Mouse (Mus musculus): ENCODE data around the gene Msantd1. TPM values are rescaled to one million over a fixed set of nuclear protein-coding genes. Genes with fewer than 3 reads are reported as not detected.

The Msantd1 gene
- polyA plus RNA-seq, 1 experiment: 1.1 TPM

GRCm38 (mm10) chr5:34924519-34924918, 16.7 kb downstream of the Msantd1 start:
- WGBS: 86% methylated on average over 7 of the region's 7 CpGs
- Histone ChIP-seq H3K4me3 (ENCODE audit: insufficient read depth, low read depth, low read length) (no peak overlapping the region), H3K27ac (ENCODE audit: insufficient read depth, low read depth, low read length) (no peak overlapping the region), H3K4me1 (ENCODE audit: control insufficient read depth, insufficient read depth, low read length) (no peaks in the 10 kb centered on the region), H3K36me3 (ENCODE audit: control insufficient read depth, insufficient read depth, low read length) (no peaks in the 10 kb centered on the region), H3K27me3 (replicated peaks; ENCODE audit: control insufficient read depth, insufficient read depth, low read length) (no peaks in the 10 kb centered on the region)
- no peak for DNase-seq
- TF ChIP-seq POLR2A (IDR thresholded peaks at IDR 0.05; ENCODE audit: low read depth, low read length) (no peak), CTCF (conservative IDR thresholded peaks at IDR 0.05; ENCODE audit: insufficient read depth, insufficient read length, low read depth, low read length) (no peak)

- 92% methylated on average over 4 of the region's 4 CpGs for WGBS
- Histone ChIP-seq H3K36me3 (ENCODE audit: control insufficient read depth, insufficient read depth, low read length) (no peaks in the 10 kb centered on the region), H3K4me3 (ENCODE audit: insufficient read depth, low read depth, low read length) (no peak overlapping the region), H3K4me1 (ENCODE audit: control insufficient read depth, insufficient read depth, low read length) (0 out of 2 replicates have a peak, but pooled peaks cover 5% of the 10 kb centered on the region), H3K27ac (ENCODE audit: insufficient read depth, low read depth, low read length) (no peak overlapping the region), H3K27me3 (replicated peaks; ENCODE audit: control insufficient read depth, insufficient read depth, low read length) (no peaks in the 10 kb centered on the region)
- no peak for DNase-seq
- TF ChIP-seq CTCF (conservative IDR thresholded peaks at IDR 0.05; ENCODE audit: insufficient read depth, insufficient read length, low read depth, low read length) (no peak), POLR2A (IDR thresholded peaks at IDR 0.05; ENCODE audit: low read depth, low read length) (no peak)
Measured at GRCm38 (mm10) chr5:34927648-34928047, 19.8 kb downstream of the Msantd1 start.

DNA sequence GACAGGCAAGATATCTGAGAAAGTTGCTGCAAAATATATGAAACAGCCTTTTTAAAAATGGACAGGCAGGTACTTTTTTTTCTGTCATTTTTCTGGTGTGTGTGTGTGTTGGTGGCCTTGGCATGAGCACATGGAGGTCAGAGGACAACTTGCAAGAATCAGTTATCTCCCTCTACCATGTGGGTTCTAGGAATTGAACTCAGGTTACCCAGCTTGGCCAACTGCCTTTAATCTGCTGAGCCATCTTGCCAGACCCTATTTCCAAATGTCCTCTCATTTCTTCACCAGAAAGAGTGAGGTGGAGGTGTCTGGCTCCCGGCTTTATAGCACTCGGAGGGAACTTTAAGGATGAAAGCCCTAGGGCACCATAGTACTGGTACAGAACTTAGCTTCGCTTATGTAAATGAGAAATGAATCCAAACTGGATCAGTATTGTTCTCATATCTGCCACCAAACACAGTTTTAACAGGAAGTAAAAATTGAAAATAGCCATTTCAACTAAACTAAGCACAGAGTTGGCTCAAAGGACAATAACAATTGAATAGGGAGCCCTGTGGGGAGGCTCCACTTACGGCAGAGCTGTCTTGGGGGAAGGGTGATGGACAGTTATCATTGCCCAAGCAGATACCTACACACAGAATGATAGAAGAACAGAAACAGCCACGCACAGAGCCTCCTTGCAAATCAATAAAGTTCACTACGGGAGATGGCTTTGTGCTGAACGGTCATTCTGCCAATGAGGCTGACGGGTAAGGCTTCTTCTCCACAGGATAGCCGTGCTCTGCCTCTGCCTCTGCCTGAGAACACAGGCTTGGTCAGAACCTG, 22.6 kb downstream of the Msantd1 start:
- 0 out of 2 replicates have a peak, but pooled peaks cover 5% of the 10 kb centered on the region for H3K4me1 ChIP-seq (ENCODE audit: control insufficient read depth, insufficient read depth, low read length)
- DNase-seq: no peak
- H3K4me3 ChIP-seq (ENCODE audit: insufficient read depth, low read depth, low read length): no peak overlapping the region
- WGBS: 93% methylated on average over 9 of the region's 9 CpGs
- no peaks in the 10 kb centered on the region for H3K27me3 ChIP-seq (replicated peaks; ENCODE audit: control insufficient read depth, insufficient read depth, low read length)
- H3K36me3 ChIP-seq (ENCODE audit: control insufficient read depth, insufficient read depth, low read length): no peaks in the 10 kb centered on the region
- no peak for TF ChIP-seq CTCF (conservative IDR thresholded peaks at IDR 0.05; ENCODE audit: insufficient read depth, insufficient read length, low read depth, low read length)
- TF ChIP-seq POLR2A (IDR thresholded peaks at IDR 0.05; ENCODE audit: low read depth, low read length): no peak
- no peak overlapping the region for H3K27ac ChIP-seq (ENCODE audit: insufficient read depth, low read depth, low read length)

GRCm38 (mm10) chr5:34931091-34931490, 23.3 kb downstream of the Msantd1 start:
- 0 out of 2 replicates have a peak, but pooled peaks cover 5% of the 10 kb centered on the region for H3K4me1 ChIP-seq (ENCODE audit: control insufficient read depth, insufficient read depth, low read length)
- 57% methylated on average over 2 of the region's 2 CpGs for WGBS
- no peak overlapping the region for H3K27ac ChIP-seq (ENCODE audit: insufficient read depth, low read depth, low read length)
- TF ChIP-seq CTCF (conservative IDR thresholded peaks at IDR 0.05; ENCODE audit: insufficient read depth, insufficient read length, low read depth, low read length): no peak
- TF ChIP-seq POLR2A (IDR thresholded peaks at IDR 0.05; ENCODE audit: low read depth, low read length): no peak
- no peaks in the 10 kb centered on the region for H3K27me3 ChIP-seq (replicated peaks; ENCODE audit: control insufficient read depth, insufficient read depth, low read length)
- no peaks in the 10 kb centered on the region for H3K36me3 ChIP-seq (ENCODE audit: control insufficient read depth, insufficient read depth, low read length)
- H3K4me3 ChIP-seq (ENCODE audit: insufficient read depth, low read depth, low read length): no peak overlapping the region
- DNase-seq: no peak

GRCm38 (mm10) chr5:34931516-34932457, 24.0 kb downstream of the Msantd1 start:
- no peak overlapping the region for H3K4me3 ChIP-seq (ENCODE audit: insufficient read depth, low read depth, low read length)
- DNase-seq: no peak
- 34% methylated on average over 11 of the region's 11 CpGs for WGBS
- TF ChIP-seq CTCF (conservative IDR thresholded peaks at IDR 0.05; ENCODE audit: insufficient read depth, insufficient read length, low read depth, low read length) (no peak), POLR2A (IDR thresholded peaks at IDR 0.05; ENCODE audit: low read depth, low read length) (no peak)
- 0 out of 2 replicates have a peak, but pooled peaks cover 5% of the 10 kb centered on the region for H3K4me1 ChIP-seq (ENCODE audit: control insufficient read depth, insufficient read depth, low read length)
- no peaks in the 10 kb centered on the region for H3K36me3 ChIP-seq (ENCODE audit: control insufficient read depth, insufficient read depth, low read length)
- H3K27ac ChIP-seq (ENCODE audit: insufficient read depth, low read depth, low read length): peak overlapping the region; percentile 62
- H3K27me3 ChIP-seq (replicated peaks; ENCODE audit: control insufficient read depth, insufficient read depth, low read length): no peaks in the 10 kb centered on the region

GRCm38 (mm10) chr5:34932458-34932806, 24.6 kb downstream of the Msantd1 start:
- H3K27me3 ChIP-seq (replicated peaks; ENCODE audit: control insufficient read depth, insufficient read depth, low read length): no peaks in the 10 kb centered on the region
- DNase-seq: no peak
- H3K36me3 ChIP-seq (ENCODE audit: control insufficient read depth, insufficient read depth, low read length): no peaks in the 10 kb centered on the region
- H3K4me3 ChIP-seq (ENCODE audit: insufficient read depth, low read depth, low read length): no peak overlapping the region
- TF ChIP-seq POLR2A (IDR thresholded peaks at IDR 0.05; ENCODE audit: low read depth, low read length): no peak
- TF ChIP-seq CTCF (conservative IDR thresholded peaks at IDR 0.05; ENCODE audit: insufficient read depth, insufficient read length, low read depth, low read length): no peak
- 0 out of 2 replicates have a peak, but pooled peaks cover 5% of the 10 kb centered on the region for H3K4me1 ChIP-seq (ENCODE audit: control insufficient read depth, insufficient read depth, low read length)
- WGBS: 35% methylated on average over 4 of the region's 4 CpGs
- H3K27ac ChIP-seq (ENCODE audit: insufficient read depth, low read depth, low read length): peak overlapping the region; percentile 62; the same call in 1 of the 2 replicates

All from kidney, adult 2 months (tissue).